Mouse (Mus musculus) CH12.LX (cell line): ENCODE measurements at regions not wholly inside any gene's neighbourhood (a gene's known extent, or its start where the extent isn't known, plus 50 kb on each side); places are given as distances from the start of the nearest gene placed in this dataset.

Experiments used
- DNase-seq: peaks from one replicate; pipeline ENCODE4 v3.0.0-alpha.2; 2013; ENCODE audit errors: extremely low read depth
- H3K27ac ChIP-seq: 2 replicates; pipeline ENCODE4 v1.5.1; 2012; ENCODE audit warnings: low read depth, mild to moderate bottlenecking, control low read depth, moderate library complexity; ENCODE audit not compliant: insufficient read depth
- H3K27me3 ChIP-seq: replicated peaks from 2 replicates; pipeline ENCODE3; 2012; ENCODE audit warnings: inconsistent platforms
- H3K36me3 ChIP-seq, 2 experiments: replicated peaks in 1 of 2; 2 replicates each; pipeline versions ENCODE3 to v1.6.1; 2012; ENCODE audit warnings: inconsistent platforms in 1 of 2, low read length in 1 of 2, mild to moderate bottlenecking in 1 of 2, mixed read lengths in 1 of 2, moderate library complexity in 1 of 2; ENCODE audit not compliant: control insufficient read depth in 1 of 2, insufficient read depth in 1 of 2
- H3K4me1 ChIP-seq, 2 experiments: 2 replicates each; pipeline ENCODE4 v1.6.1; 2012; ENCODE audit warnings: inconsistent platforms in 1 of 2, moderate library complexity in 1 of 2; ENCODE audit not compliant: insufficient read depth in 2 of 2, control insufficient read depth in 1 of 2
- H3K4me2 ChIP-seq: 2 replicates; pipeline ENCODE4 v1.6.1; 2012; ENCODE audit warnings: low read depth, mild to moderate bottlenecking, control low read depth; ENCODE audit not compliant: poor library complexity, insufficient read depth, severe bottlenecking
- H3K4me3 ChIP-seq, 3 experiments: fragments of 150-350 bp in 1 of 3; sonication (generic) in 1 of 3; replicated peaks in 1 of 3; 2 replicates each; pipeline versions ENCODE3 to v1.5.1; 2011 to 2012; ENCODE audit warnings: low read depth in 2 of 3, low read length in 2 of 3, mild to moderate bottlenecking in 2 of 3, moderate library complexity in 2 of 3, control low read depth in 1 of 3, improper control_type of control experiment in 1 of 3, inconsistent platforms in 1 of 3, mixed read lengths in 1 of 3; ENCODE audit not compliant: poor library complexity in 1 of 3
- H3K79me2 ChIP-seq: replicated peaks from 2 replicates; pipeline ENCODE4 v1.6.1; 2012; ENCODE audit warnings: mild to moderate bottlenecking, moderate library complexity; ENCODE audit not compliant: control insufficient read depth, poor library complexity, insufficient read depth, severe bottlenecking; ENCODE audit errors: extremely low read depth
- H3K9ac ChIP-seq: 2 replicates; pipeline ENCODE4 v1.6.1; 2012; ENCODE audit warnings: low read depth, mild to moderate bottlenecking, control low read depth, moderate library complexity; ENCODE audit not compliant: insufficient read depth
- H3K9me3 ChIP-seq: replicated peaks from 2 replicates; pipeline ENCODE3; 2012; ENCODE audit warnings: low read length, inconsistent platforms, mixed read lengths
- BHLHE40 ChIP-seq: IDR thresholded peaks from 2 replicates; pipeline ENCODE4 v1.6.1; 2011; ENCODE audit warnings: mild to moderate bottlenecking, low read depth, low read length, improper control_type of control experiment
- CTCF ChIP-seq, 2 experiments: IDR thresholded peaks in 1 of 2; conservative IDR thresholded peaks in 1 of 2; 2 replicates each; pipeline ENCODE4 v1.5.1; 2011 to 2012; ENCODE audit warnings: low read depth in 2 of 2, low read length in 2 of 2, improper control_type of control experiment in 1 of 2, inconsistent platforms in 1 of 2, mild to moderate bottlenecking in 1 of 2, moderate library complexity in 1 of 2
- E2F4 ChIP-seq: IDR thresholded peaks from 2 replicates; pipeline ENCODE4 v1.6.1; 2011; ENCODE audit warnings: low read depth, low read length, improper control_type of control experiment; ENCODE audit not compliant: insufficient replicate concordance
- ELF1 ChIP-seq: IDR thresholded peaks from 2 replicates; pipeline ENCODE4 v1.6.1; 2014; ENCODE audit warnings: low read depth, mild to moderate bottlenecking, inconsistent platforms, low read length, improper control_type of control experiment
- EP300 ChIP-seq: IDR thresholded peaks from 2 replicates; pipeline ENCODE4 v1.6.1; 2011; ENCODE audit warnings: low read length, improper control_type of control experiment
- GABPA ChIP-seq: IDR thresholded peaks from 2 replicates; pipeline ENCODE4 v1.6.1; 2012; ENCODE audit warnings: low read depth, low read length, improper control_type of control experiment, inconsistent platforms; ENCODE audit not compliant: insufficient replicate concordance
- IRF4 ChIP-seq: IDR thresholded peaks from 2 replicates; pipeline ENCODE4 v1.6.1; 2014; ENCODE audit warnings: low read depth, mild to moderate bottlenecking, inconsistent platforms, low read length, improper control_type of control experiment
- JUND ChIP-seq: conservative IDR thresholded peaks from 2 replicates; pipeline ENCODE4 v1.6.1; 2011; ENCODE audit warnings: low read depth, low read length, improper control_type of control experiment
- MAZ ChIP-seq: IDR thresholded peaks from 2 replicates; pipeline ENCODE4 v1.6.1; 2012; ENCODE audit warnings: low read depth, mild to moderate bottlenecking, inconsistent platforms, low read length, improper control_type of control experiment, moderate library complexity
- MXI1 ChIP-seq: IDR thresholded peaks from 2 replicates; pipeline ENCODE4 v1.6.1; 2011; ENCODE audit warnings: mild to moderate bottlenecking, low read depth, low read length, improper control_type of control experiment
- PAX5 ChIP-seq: IDR thresholded peaks from 2 replicates; pipeline ENCODE4 v1.6.1; 2012; ENCODE audit warnings: low read length, inconsistent platforms, mixed read lengths
- POLR2AphosphoS2 ChIP-seq: IDR thresholded peaks from 2 replicates; pipeline ENCODE4 v1.6.1; 2011; ENCODE audit warnings: low read depth, low read length, improper control_type of control experiment
- RAD21 ChIP-seq: IDR thresholded peaks from 2 replicates; pipeline ENCODE4 v1.6.1; 2011; ENCODE audit warnings: low read depth, mild to moderate bottlenecking, low read length, improper control_type of control experiment, moderate library complexity
- SIN3A ChIP-seq: IDR thresholded peaks from 2 replicates; pipeline ENCODE4 v1.6.1; 2012; ENCODE audit warnings: low read length, improper control_type of control experiment, inconsistent platforms
- SMC3 ChIP-seq: IDR thresholded peaks from 2 replicates; pipeline ENCODE4 v1.6.1; 2011; ENCODE audit warnings: low read depth, low read length, improper control_type of control experiment
- TCF12 ChIP-seq: IDR thresholded peaks from 2 replicates; pipeline ENCODE4 v1.6.1; 2014; ENCODE audit warnings: low read depth, mild to moderate bottlenecking, inconsistent platforms, low read length, improper control_type of control experiment
- USF1 ChIP-seq: IDR thresholded peaks from 2 replicates; pipeline ENCODE4 v1.6.1; 2014; ENCODE audit warnings: low read depth, mild to moderate bottlenecking, inconsistent platforms, low read length, improper control_type of control experiment
- USF2 ChIP-seq: conservative IDR thresholded peaks from 2 replicates; pipeline ENCODE4 v1.6.1; 2011; ENCODE audit warnings: low read depth, low read length, improper control_type of control experiment
- ZNF384 ChIP-seq: IDR thresholded peaks from 2 replicates; pipeline ENCODE4 v1.6.1; 2012; ENCODE audit warnings: low read depth, low read length, improper control_type of control experiment, inconsistent platforms
- dilution Hi-C: fragments of 300-500 bp; cut with MboI; formaldehyde crosslinking; loops from 2 replicates; pipeline ENCODE4 v1.14.3; 2020; ENCODE audit warnings: low sequenced_read_pairs; ENCODE audit not compliant: extremely low pct_unique_long_range_greater_than_20kb, extremely low pct_ligation_motif_present
- in situ Hi-C: fragments of 300-500 bp; cut with MboI; formaldehyde crosslinking; loops from 3 replicates; pipeline ENCODE4 v1.14.3; 2019; ENCODE audit warnings: low sequenced_read_pairs, low pct_ligation_motif_present, low pct_unique_long_range_greater_than_20kb, mixed read lengths

GRCm38 (mm10) chr14:87300838-87301237 lies 115.6 kb upstream of the Tdrd3 start:
- H3K27me3 ChIP-seq = peaks cover 3% of the 10 kb centered on the region
- dilution Hi-C loops = no loop called here
- H3K27ac ChIP-seq = no peak overlapping the region
- DNase-seq = no peak
- no peak overlapping the region for H3K4me3 ChIP-seq
- H3K4me2 ChIP-seq = no peak overlapping the region
- TF ChIP-seq ZNF384 = no peak
- no peak for TF ChIP-seq PAX5
- TF ChIP-seq BHLHE40 = peak; percentile 81
- no peaks in the 10 kb centered on the region for H3K9me3 ChIP-seq
- H3K4me1 ChIP-seq = peaks cover 4% of the 10 kb centered on the region in 2 experiments; a peak in 3 of 4 replicates
- no peaks in the 10 kb centered on the region for H3K79me2 ChIP-seq
- no peak overlapping the region for H3K9ac ChIP-seq
- in situ Hi-C loops = no loop called here
- no peaks in the 10 kb centered on the region for H3K36me3 ChIP-seq

DNA sequence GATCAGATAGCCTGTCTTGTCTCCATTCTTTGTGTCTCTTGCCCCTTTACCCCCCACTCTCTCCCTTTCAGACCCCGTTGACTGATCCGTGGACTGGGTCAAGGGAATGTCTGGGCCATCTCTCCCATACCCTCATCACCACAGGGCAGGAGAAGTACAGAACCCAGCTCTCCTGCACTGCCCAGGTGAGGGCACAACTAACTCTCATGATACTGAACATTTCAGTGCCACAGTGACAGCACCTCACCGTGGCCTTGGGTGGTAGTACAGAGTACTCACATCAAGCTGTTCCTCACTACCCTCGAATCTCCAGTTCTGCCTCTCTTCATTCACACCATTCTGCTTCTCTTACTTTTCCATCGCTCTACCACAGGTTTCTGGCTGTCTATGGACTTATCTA lies 114.9 kb upstream of the Tdrd3 start:
- Histone ChIP-seq H3K4me1 (peaks cover 4% of the 10 kb centered on the region in 2 experiments; a peak in 3 of 4 replicates), H3K4me3 (no peak overlapping the region), H3K4me2 (no peak overlapping the region), H3K36me3 (no peaks in the 10 kb centered on the region), H3K27ac (no peak overlapping the region), H3K27me3 (peaks cover 3% of the 10 kb centered on the region), H3K79me2 (no peaks in the 10 kb centered on the region), H3K9ac (no peak overlapping the region), H3K9me3 (no peaks in the 10 kb centered on the region)
- TF ChIP-seq POLR2AphosphoS2 (no peak), MXI1 (no peak), ELF1 (no peak), USF2 (no peak), SIN3A (no peak), E2F4 (no peak), CTCF (conservative IDR thresholded peaks at IDR 0.05 in 1 of 2, IDR thresholded peaks at IDR 0.05 in 1 of 2; ENCODE audit: low read depth in 2 of 2, low read length in 2 of 2) (peak; percentile 26 to 59), MAZ (no peak), TCF12 (no peak), PAX5 (no peak), EP300 (no peak), RAD21 (peak; percentile 31), IRF4 (no peak), USF1 (no peak), JUND (no peak), GABPA (no peak), SMC3 (peak; percentile 34)
- dilution Hi-C loops = no loop called here
- in situ Hi-C loops = no loop called here
- no peak for DNase-seq
